Mouse (Mus musculus): ENCODE data around the gene Gm15107.
"Not testable (repeated sequence)": the region's sequence is repeated elsewhere in the genome, so short reads cannot be mapped to it uniquely, and the experiment has no call there.

Gene Gm15107

GRCm38 (mm10) chrX:148180424-148180823 lies at the start of gene Gm15107:
Gm15107 (plus strand) TSS chrX:148180724.
- DNase-seq = not testable (repeated sequence)

All from thymus, postnatal 36 days (tissue).